Mouse (Mus musculus): ENCODE data around the gene Il21r. TPM values are rescaled to one million over a fixed set of nuclear protein-coding genes. Genes with fewer than 3 reads are reported as not detected.

Gene Il21r
- polyA plus RNA-seq, 1 experiment from 2014 or later = 0.40 TPM

GRCm38 (mm10) chr7:125622741-125623685 is 19.8 kb downstream of the Il21r start:
- no peak overlapping the region for H3K4me3 ChIP-seq (ENCODE audit: low read length)
- no peak overlapping the region for H3K4me2 ChIP-seq (ENCODE audit: low read depth, low read length)
- no peaks in the 10 kb centered on the region for H3K27me3 ChIP-seq (ENCODE audit: control insufficient read depth, insufficient read depth, low read depth, low read length)
- no peaks in the 10 kb centered on the region for H3K9me3 ChIP-seq (ENCODE audit: control insufficient read depth, low read length)
- peak; percentile 53 for ATAC-seq (ENCODE audit: low read depth)
- 0 out of 2 replicates have a peak overlapping the region, but pooled peaks have one; percentile 2 for H3K27ac ChIP-seq (ENCODE audit: low read length)
- no peak overlapping the region for H3K9ac ChIP-seq (ENCODE audit: low read length)
- H3K4me1 ChIP-seq (replicated peaks; ENCODE audit: control insufficient read depth, insufficient read depth, low read length) = peaks cover 6% of the 10 kb centered on the region
- 50% methylated on average over 7 of the region's 7 CpGs for WGBS
- no peaks in the 10 kb centered on the region for H3K36me3 ChIP-seq (ENCODE audit: control insufficient read depth, insufficient read depth, low read length)

- 55% methylated on average over 4 of the region's 4 CpGs for WGBS
- H3K9ac ChIP-seq (ENCODE audit: low read length) = no peak overlapping the region
- H3K4me3 ChIP-seq (ENCODE audit: low read length) = no peak overlapping the region
- no peak overlapping the region for H3K27ac ChIP-seq (ENCODE audit: low read length)
- no peaks in the 10 kb centered on the region for H3K27me3 ChIP-seq (ENCODE audit: control insufficient read depth, insufficient read depth, low read depth, low read length)
- H3K4me2 ChIP-seq (ENCODE audit: low read depth, low read length) = no peak overlapping the region
- ATAC-seq (ENCODE audit: low read depth) = no peak
- H3K9me3 ChIP-seq (ENCODE audit: control insufficient read depth, low read length) = peaks cover 4% of the 10 kb centered on the region; the same call in 1 of the 2 replicates
- H3K36me3 ChIP-seq (ENCODE audit: control insufficient read depth, insufficient read depth, low read length) = no peaks in the 10 kb centered on the region
- H3K4me1 ChIP-seq (replicated peaks; ENCODE audit: control insufficient read depth, insufficient read depth, low read length) = peaks cover 9% of the 10 kb centered on the region
Measured at GRCm38 (mm10) chr7:125625219-125625618, 22.0 kb downstream of the Il21r start.

DNA sequence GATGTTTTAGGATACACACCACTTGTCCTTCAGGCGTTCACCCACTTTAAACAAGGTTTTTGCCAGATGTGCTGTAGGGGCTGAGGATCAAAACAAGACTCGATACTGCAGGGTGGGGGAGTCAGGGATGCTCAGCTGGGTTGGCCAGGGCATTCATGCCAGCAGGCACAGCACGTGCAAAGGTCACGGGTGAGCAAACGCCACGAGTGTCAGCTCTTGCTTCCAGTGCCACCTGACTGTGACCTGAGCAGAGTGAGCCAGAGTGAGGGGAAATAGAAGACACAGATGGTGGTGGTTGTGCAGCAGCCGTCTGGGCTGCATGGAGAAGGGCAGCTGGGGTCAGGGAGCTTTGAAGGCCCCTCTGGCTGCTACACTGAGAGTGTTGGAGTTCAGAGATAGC is 22.6 kb downstream of the Il21r start:
- Histone ChIP-seq H3K4me3 (ENCODE audit: low read length) (no peak overlapping the region), H3K36me3 (ENCODE audit: control insufficient read depth, insufficient read depth, low read length) (no peaks in the 10 kb centered on the region), H3K4me1 (replicated peaks; ENCODE audit: control insufficient read depth, insufficient read depth, low read length) (peaks cover 14% of the 10 kb centered on the region), H3K9ac (ENCODE audit: low read length) (no peak overlapping the region), H3K9me3 (ENCODE audit: control insufficient read depth, low read length) (peaks cover 4% of the 10 kb centered on the region; the same call in 1 of the 2 replicates), H3K27ac (ENCODE audit: low read length) (no peak overlapping the region), H3K4me2 (ENCODE audit: low read depth, low read length) (no peak overlapping the region), H3K27me3 (ENCODE audit: control insufficient read depth, insufficient read depth, low read depth, low read length) (no peaks in the 10 kb centered on the region)
- 46% methylated on average over 7 of the region's 7 CpGs for WGBS
- ATAC-seq (ENCODE audit: low read depth) = no peak

GRCm38 (mm10) chr7:125630317-125630716 is 27.1 kb downstream of the Il21r start:
- H3K4me3 ChIP-seq (ENCODE audit: low read length) = no peak overlapping the region

DNA sequence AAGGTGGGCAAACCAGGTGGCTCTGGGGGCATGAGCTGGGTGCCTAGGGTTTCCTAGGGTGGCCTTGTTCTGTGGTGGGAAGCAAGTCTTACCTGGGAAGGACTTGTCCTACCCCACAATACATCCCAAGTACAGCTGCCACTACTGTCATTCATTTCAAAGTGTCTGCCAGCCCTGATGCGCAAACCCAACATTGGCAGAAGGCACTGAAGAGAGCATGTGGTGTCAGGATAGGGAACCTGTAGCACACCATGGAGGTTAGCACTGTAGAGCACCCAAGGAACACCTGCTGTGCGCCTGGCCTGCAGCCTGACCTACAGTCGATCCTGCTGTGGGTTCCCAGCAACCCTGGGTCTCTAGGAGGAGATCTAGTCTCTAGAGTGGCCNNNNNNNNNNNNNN is 27.8 kb downstream of the Il21r start:
- 77% methylated on average over 3 of the region's 3 CpGs for WGBS

More at GRCm38 (mm10) chr7:125630317-125630716, 27.1 kb downstream of the Il21r start:
- Histone ChIP-seq H3K9me3 (ENCODE audit: control insufficient read depth, low read length) (peaks cover 4% of the 10 kb centered on the region; the same call in 1 of the 2 replicates), H3K27ac (ENCODE audit: low read length) (no peak overlapping the region; the same call in 1 of the 2 replicates), H3K4me1 (replicated peaks; ENCODE audit: control insufficient read depth, insufficient read depth, low read length) (peaks cover 21% of the 10 kb centered on the region), H3K36me3 (ENCODE audit: control insufficient read depth, insufficient read depth, low read length) (no peaks in the 10 kb centered on the region), H3K4me2 (ENCODE audit: low read depth, low read length) (peak overlapping the region; percentile 6; the same call in 1 of the 2 replicates), H3K27me3 (ENCODE audit: control insufficient read depth, insufficient read depth, low read depth, low read length) (no peaks in the 10 kb centered on the region), H3K9ac (ENCODE audit: low read length) (no peak overlapping the region)
- WGBS = 33% methylated on average over 4 of the region's 4 CpGs
- no peak for ATAC-seq (ENCODE audit: low read depth)

GRCm38 (mm10) chr7:125637220-125638140 is 34.3 kb downstream of the Il21r start:
- H3K27ac ChIP-seq (ENCODE audit: low read length) = no peak overlapping the region
- no peak overlapping the region for H3K4me3 ChIP-seq (ENCODE audit: low read length)
- no peaks in the 10 kb centered on the region for H3K27me3 ChIP-seq (ENCODE audit: control insufficient read depth, insufficient read depth, low read depth, low read length)
- no peak for ATAC-seq (ENCODE audit: low read depth)
- peaks cover 14% of the 10 kb centered on the region for H3K4me1 ChIP-seq (replicated peaks; ENCODE audit: control insufficient read depth, insufficient read depth, low read length)
- H3K36me3 ChIP-seq (ENCODE audit: control insufficient read depth, insufficient read depth, low read length) = peaks cover 18% of the 10 kb centered on the region
- H3K9ac ChIP-seq (ENCODE audit: low read length) = no peak overlapping the region
- WGBS = 80% methylated on average over 8 of the region's 8 CpGs
- no peak overlapping the region for H3K4me2 ChIP-seq (ENCODE audit: low read depth, low read length)
- H3K9me3 ChIP-seq (ENCODE audit: control insufficient read depth, low read length) = no peaks in the 10 kb centered on the region

More for the DNA sequence above, 27.8 kb downstream of the Il21r start:
- ATAC-seq (ENCODE audit: low read depth) = no peak
- Histone ChIP-seq H3K4me3 (ENCODE audit: low read length) (no peak overlapping the region), H3K4me1 (replicated peaks; ENCODE audit: control insufficient read depth, insufficient read depth, low read length) (peaks cover 28% of the 10 kb centered on the region), H3K36me3 (ENCODE audit: control insufficient read depth, insufficient read depth, low read length) (no peaks in the 10 kb centered on the region), H3K4me2 (ENCODE audit: low read depth, low read length) (no peak overlapping the region), H3K9me3 (ENCODE audit: control insufficient read depth, low read length) (peaks cover 4% of the 10 kb centered on the region; the same call in 1 of the 2 replicates), H3K27ac (ENCODE audit: low read length) (peak overlapping the region; percentile 85; the same call in 1 of the 2 replicates), H3K27me3 (ENCODE audit: control insufficient read depth, insufficient read depth, low read depth, low read length) (no peaks in the 10 kb centered on the region), H3K9ac (ENCODE audit: low read length) (no peak overlapping the region)

- peaks cover 10% of the 10 kb centered on the region for H3K4me1 ChIP-seq (replicated peaks; ENCODE audit: control insufficient read depth, insufficient read depth, low read length)
- no peaks in the 10 kb centered on the region for H3K27me3 ChIP-seq (ENCODE audit: control insufficient read depth, insufficient read depth, low read depth, low read length)
- no peak overlapping the region for H3K4me2 ChIP-seq (ENCODE audit: low read depth, low read length)
- no peak for ATAC-seq (ENCODE audit: low read depth)
- no peak overlapping the region for H3K4me3 ChIP-seq (ENCODE audit: low read length)
- H3K9ac ChIP-seq (ENCODE audit: low read length) = no peak overlapping the region
- H3K27ac ChIP-seq (ENCODE audit: low read length) = no peak overlapping the region
- peaks cover 23% of the 10 kb centered on the region for H3K36me3 ChIP-seq (ENCODE audit: control insufficient read depth, insufficient read depth, low read length)
- H3K9me3 ChIP-seq (ENCODE audit: control insufficient read depth, low read length) = no peaks in the 10 kb centered on the region
- 74% methylated on average over 6 of the region's 6 CpGs for WGBS
Measured at GRCm38 (mm10) chr7:125638376-125638775, 35.1 kb downstream of the Il21r start.

GRCm38 (mm10) chr7:125638870-125639386 is 35.7 kb downstream of the Il21r start:
- H3K36me3 ChIP-seq (ENCODE audit: control insufficient read depth, insufficient read depth, low read length) = peaks cover 27% of the 10 kb centered on the region
- 35% methylated on average over 9 of the region's 9 CpGs for WGBS
- no peaks in the 10 kb centered on the region for H3K27me3 ChIP-seq (ENCODE audit: control insufficient read depth, insufficient read depth, low read depth, low read length)
- no peak overlapping the region for H3K4me3 ChIP-seq (ENCODE audit: low read length)
- no peak overlapping the region for H3K27ac ChIP-seq (ENCODE audit: low read length)
- H3K9me3 ChIP-seq (ENCODE audit: control insufficient read depth, low read length) = no peaks in the 10 kb centered on the region
- H3K4me1 ChIP-seq (replicated peaks; ENCODE audit: control insufficient read depth, insufficient read depth, low read length) = peaks cover 10% of the 10 kb centered on the region
- no peak overlapping the region for H3K9ac ChIP-seq (ENCODE audit: low read length)
- 0 out of 2 replicates have a peak, but pooled peaks have one; percentile 18 for ATAC-seq (ENCODE audit: low read depth)
- H3K4me2 ChIP-seq (ENCODE audit: low read depth, low read length) = no peak overlapping the region
